Mouse (Mus musculus): ENCODE measurements around the gene Slc8a1.

The Slc8a1 gene

DNA sequence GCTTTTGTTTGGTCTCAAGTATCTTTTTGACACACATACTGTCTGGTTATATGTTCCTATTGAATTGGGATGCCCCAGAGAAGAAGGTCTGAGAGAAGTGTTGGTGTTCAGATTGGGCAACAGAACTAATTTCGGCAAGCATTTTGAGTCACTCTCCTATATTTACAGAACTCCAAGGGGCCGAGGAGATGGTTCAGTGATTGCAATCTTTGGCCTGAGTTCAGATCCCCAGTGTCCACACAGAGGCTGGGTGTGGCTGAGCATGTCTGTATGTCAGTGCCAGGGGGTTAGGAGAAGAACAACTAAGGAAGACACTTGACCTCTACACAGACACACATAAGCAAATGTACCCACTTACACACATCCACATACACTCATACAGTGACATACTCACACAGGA, 369.7 kb downstream of the Slc8a1 start:
- no peak for DNase-seq (ENCODE audit: low read depth, low spot score)

- DNase-seq (ENCODE audit: low read depth, low spot score), result no peak
These were observed 374.8 kb downstream of the Slc8a1 start for GRCm38 (mm10) chr17:81363368-81363767.

GRCm38 (mm10) chr17:81360571-81360970, 377.6 kb downstream of the Slc8a1 start:
- DNase-seq (ENCODE audit: low read depth, low spot score), result no peak

GRCm38 (mm10) chr17:81360032-81360431, 378.1 kb downstream of the Slc8a1 start:
- no peak for DNase-seq (ENCODE audit: low read depth, low spot score)

DNA sequence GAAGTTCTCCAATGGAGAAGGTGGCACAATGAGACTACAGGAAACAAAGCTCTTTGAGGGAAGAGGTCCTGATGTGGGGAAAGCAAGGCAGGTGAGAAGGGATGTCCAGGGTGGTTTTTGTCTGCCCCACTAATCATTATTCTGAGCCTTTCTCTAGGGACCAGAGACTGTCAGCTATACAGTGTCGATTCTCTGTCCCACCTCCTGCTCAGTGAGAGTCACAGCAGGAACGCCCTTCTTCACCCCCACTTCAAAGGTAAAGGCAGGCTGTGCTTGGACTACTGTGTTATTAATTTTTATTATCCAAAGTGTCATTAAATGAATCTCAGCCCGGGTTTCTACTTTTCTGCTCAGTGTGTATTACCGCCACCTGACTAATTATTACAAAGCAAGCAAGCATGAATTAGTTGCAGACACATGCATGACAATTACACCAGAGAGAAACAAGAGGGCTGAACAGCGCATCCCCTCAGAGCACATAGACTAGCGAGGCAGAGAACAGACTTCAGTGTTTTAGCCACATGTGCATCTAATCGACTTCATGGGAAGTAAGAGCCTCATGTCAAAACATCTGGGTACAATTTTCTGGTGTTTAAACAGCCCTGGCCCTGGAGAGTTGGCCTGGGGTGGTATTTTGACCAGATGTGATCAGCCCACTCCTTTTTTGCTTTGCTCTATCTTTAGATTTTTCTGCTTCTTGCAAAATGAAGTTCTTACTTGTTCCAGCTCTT, 402.0 kb downstream of the Slc8a1 start:
- DNase-seq (ENCODE audit: low read depth, low spot score), result no peak

GRCm38 (mm10) chr17:81335526-81335925, 402.7 kb downstream of the Slc8a1 start:
- DNase-seq (ENCODE audit: low read depth, low spot score), result no peak

All from ZHBTc4 (cell line).